Mouse (Mus musculus): ENCODE data around the gene Tmem267.
A peak's percentile ranks its signal among the peaks of the same experiment; 100 is the strongest.
"Not testable (repeated sequence)": the region's sequence is repeated elsewhere in the genome, so short reads cannot be mapped to it uniquely, and the experiment has no call there.

Tmem267 gene

DNA sequence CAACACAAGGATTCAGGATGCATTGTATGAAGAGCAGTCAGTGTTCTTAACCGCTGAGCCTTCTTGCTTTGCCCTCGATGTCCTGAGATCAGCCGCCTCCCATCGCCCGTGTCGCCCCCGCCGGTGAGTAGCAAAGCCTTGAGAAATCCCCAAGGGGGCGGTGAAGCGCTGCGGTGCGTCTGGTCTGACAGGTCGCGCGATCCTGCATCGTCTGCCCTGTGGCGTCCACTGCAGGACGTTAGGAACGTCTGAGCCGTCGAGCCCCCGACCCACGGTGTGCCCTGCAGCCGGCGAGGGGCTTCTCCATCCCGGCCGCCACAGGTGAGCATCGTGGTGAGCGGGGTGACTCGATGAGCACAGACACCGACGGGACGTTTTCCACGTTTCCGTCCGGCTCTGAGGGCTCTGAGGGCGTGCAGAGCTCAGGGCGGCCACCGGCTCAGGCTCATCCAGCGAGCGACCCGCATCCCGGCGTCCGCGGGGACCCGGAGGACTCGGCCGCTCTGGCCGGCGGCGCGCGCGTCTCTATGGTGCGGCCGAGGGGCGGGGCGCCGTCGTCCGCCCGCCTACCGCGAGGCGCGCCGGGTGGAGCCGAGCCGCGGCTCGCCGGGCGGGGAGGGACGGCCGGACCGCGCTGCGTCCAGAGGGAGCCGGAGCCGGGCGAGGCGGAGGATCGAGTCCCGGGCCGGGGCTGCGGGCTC lies at the start of gene Tmem267, which contains the start of gene 3110070M22Rik:
TSS of gene Tmem267 (plus strand) at position 160 of the 701 bp plus-strand sequence.
TSS of gene 3110070M22Rik (minus strand) at position 504 of the 701 bp plus-strand sequence.
- DNase-seq (ENCODE audit: low spot score in 2 of 2), result peak; percentile 69 to 84

DNA sequence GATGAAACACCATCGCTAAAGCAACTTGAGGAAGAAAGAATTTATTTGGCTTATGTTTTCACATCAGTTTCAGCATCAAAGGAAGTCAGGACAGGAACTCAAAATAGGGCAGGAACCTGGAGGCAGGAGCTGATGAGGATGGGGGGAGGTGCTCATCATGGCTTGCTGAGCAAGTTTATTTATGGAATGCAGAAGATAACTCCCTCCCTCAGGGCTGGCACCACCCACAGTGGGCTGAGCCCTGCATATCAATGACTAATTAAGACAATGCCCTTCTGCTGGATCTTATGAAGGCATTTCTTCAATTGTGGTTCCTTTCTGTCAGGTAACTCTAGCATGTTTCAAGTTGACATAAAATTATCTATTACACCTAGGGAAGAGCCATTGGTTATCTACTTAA lies 45.6 kb upstream of the Tmem267 start:
- DNase-seq (ENCODE audit: low spot score in 2 of 2), result no peak

DNA sequence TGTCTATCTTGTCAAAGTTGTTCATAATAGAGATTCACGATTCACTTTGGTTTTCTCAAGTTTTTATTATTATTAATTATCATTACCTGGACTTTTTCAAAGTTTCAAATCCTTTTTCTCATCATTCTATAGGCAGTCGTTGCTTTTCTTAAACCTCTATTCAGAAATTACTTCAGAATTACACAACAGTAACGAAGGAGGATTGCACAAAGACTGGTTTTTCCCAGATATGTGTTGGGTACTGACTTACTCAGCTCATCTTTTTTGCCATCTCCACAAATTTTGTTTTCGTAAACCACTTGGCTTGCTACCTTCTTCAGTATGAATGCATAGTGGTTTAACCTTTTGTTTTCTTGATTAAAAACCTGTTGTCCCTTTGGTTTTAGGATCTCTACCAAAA lies 34.3 kb upstream of the Tmem267 start:
- no peak for DNase-seq (ENCODE audit: low spot score in 2 of 2)

GRCm38 (mm10) chr13:119455082-119455481 lies 32.8 kb upstream of the Tmem267 start:
- DNase-seq (ENCODE audit: low spot score in 2 of 2), result no peak

DNA sequence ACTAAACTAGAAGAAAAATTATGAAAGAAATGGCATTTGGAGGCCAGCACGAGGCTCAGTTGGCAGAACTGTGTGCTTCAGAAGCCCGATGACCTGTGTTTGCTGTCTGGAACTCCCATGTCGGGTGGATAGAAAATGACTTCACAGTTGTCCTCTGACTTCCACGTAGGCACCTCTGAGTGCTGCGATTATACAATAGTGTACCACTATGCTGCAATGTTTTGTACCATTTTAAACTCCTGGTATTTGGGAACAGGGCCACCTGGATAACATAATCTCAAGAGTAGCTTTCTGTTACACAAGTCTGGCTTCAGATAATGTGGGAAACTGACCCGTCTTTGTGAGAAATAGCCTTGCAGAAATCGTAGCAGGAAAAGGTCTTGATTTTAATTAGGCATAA lies 31.5 kb upstream of the Tmem267 start:
- no peak for DNase-seq (ENCODE audit: low spot score in 2 of 2)

DNA sequence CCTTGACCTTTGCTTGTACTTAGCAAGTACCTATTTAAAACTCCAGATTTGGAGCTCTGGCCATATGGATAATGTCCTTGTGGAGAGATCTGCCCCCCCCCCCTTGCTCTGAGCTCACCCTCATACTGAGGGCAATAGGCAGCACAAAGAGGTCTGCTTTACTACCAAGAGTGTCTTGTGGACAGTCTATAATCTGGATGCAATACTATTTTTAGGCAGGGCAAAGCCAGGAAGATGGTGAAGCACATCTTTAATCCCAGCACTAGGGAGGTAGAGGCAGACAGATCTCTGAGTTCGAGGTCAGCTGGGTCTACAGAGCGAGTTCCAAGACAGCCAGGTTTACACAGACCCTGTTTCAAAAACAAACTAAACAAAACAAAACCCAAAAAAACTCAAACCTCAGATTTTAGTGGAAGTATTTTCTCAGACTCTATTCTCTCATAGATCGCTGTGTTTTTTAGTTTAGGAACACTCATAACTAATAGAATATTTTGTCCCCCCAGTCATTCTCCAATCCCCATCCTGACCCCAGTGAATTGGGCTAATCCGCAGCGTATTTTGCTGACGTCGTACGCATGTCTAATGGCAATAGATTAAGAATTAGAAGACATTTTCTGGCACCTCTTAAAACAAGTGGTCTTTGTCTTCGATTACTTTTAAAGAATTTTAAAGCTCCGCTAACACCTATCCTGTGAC lies 25.8 kb upstream of the Tmem267 start:
- DNase-seq (ENCODE audit: low spot score in 2 of 2), result no peak

DNA sequence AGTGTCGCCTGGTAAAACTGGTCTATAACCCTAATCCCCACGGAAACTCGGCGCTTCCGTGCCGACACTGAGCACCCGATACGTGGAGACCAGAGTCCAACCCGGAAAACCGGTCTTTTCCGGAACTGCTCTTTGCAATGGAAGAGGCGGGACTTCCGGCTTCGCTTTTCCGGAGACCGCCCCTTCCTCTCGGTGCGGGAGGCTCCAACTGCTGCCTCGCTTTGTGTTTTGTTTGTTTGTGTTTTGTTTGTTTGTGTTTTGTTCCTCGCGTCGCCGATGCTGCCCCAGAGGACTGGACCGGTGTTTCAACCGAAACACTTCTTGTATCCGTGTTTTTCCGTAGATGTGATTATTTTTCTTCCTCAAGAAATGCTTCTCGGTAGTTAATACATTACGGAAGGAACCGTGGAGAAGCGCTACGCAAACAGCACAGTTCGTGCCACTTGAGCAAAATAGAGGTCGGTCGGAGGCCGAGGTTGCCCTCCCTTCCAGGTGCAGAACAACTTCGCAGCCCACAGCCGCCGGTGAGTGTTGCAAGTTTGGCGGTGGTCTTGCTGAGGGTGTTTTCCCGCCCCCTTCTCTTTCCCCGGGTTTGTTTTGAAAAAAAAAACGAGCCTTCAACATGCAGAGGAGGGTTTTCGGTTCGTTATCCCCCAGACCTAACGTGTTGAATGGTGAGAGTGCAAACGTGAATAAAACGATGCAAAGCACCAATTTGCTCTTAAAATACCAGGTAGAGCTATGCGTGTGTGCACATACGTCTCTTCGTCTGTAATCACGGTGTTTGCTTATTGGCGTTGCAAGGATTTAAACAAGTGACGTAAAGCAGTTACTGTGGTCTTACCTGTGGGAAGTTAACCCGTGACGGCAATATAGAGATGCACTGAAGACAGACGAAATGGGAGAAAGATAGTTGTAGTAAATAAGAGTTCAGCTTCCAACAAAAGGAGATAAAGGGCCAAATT lies 25.0 kb upstream of the Tmem267 start, which contains the start of gene 4833420G17Rik:
TSS of gene 4833420G17Rik (plus strand) at position 173 of the 965 bp plus-strand sequence.
- peak; percentile 79 to 88 for DNase-seq (ENCODE audit: low spot score in 2 of 2)

DNA sequence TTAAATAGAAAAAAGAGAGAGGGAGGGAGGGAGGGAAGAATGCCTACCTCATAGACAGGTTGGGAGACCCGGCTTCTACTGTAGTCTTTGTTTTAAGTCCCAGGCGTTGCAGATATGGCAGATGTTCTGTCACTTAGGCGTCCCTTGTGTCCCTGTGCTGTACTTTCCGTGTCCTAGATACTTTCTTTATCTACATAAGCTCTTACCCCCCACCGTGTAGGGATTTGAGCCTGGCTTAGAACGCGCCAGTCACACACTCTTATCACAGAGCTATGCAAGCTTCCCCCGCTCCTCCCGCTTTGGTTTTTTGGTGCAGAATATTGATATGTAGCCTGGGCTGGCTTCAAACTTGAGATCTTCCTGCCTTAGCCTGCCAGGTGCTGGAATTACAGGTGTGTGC lies 11.2 kb upstream of the Tmem267 start:
- no peak for DNase-seq (ENCODE audit: low spot score in 2 of 2)

GRCm38 (mm10) chr13:119477789-119478188 lies 10.1 kb upstream of the Tmem267 start:
- DNase-seq (ENCODE audit: low spot score in 2 of 2), result no peak

- DNase-seq (ENCODE audit: low spot score in 2 of 2), result no peak
Measured at GRCm38 (mm10) chr13:119487354-119487753, 485 bp upstream of the Tmem267 start.

DNA sequence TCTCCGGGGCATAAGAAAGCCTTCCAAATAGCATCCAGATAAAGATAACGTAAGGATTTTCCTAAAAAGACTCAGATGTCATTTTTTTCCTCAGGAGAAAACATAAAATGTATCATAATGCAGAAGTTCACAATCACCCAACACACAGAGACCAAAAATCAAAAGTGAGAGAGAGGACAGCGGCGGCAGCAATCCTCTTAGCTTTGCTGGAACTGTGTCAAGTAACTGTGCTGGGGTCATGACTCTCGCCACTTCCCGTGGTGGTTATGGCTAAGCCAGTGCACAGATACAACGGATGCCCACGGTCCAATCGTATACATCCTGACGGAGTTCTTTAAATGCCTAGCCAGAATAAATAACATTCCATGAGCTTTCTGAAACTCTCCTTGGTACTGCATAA lies 4.2 kb downstream of the Tmem267 start:
- DNase-seq (ENCODE audit: low spot score in 2 of 2), result not testable (repeated sequence)

GRCm38 (mm10) chr13:119494938-119495337 lies 7.1 kb downstream of the Tmem267 start:
- not testable (repeated sequence) for DNase-seq (ENCODE audit: low spot score in 2 of 2)

- peak in 1 of 2 experiments; percentile 52 for DNase-seq (ENCODE audit: low spot score in 2 of 2)
Measured at GRCm38 (mm10) chr13:119596321-119597211, 108.7 kb downstream of the Tmem267 start.

DNA sequence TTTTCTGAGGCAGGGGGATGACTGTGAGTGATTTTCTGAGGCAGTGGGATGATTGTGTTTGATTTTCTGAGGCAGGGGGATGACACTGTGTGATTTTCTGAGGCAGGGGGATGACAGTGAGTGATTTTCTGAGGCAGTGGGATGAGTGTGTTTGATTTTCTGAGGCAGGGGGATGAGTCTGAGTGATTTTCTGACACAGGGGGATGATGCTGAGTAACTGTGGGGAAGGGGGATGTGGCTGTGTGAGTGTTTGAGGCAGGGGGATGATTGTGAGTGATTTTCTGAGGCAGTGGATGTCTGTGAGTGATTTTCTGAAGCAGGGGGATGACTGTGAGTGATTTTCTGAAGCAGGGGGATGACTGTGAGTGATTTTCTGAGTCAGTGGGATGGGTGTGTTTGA lies 110.6 kb downstream of the Tmem267 start:
- DNase-seq (ENCODE audit: low spot score in 2 of 2), result peak in 1 of 2 experiments; percentile 42

- peak in 1 of 2 experiments; percentile 44 for DNase-seq (ENCODE audit: low spot score in 2 of 2)
Measured at GRCm38 (mm10) chr13:119599066-119599465, 111.2 kb downstream of the Tmem267 start.

DNA sequence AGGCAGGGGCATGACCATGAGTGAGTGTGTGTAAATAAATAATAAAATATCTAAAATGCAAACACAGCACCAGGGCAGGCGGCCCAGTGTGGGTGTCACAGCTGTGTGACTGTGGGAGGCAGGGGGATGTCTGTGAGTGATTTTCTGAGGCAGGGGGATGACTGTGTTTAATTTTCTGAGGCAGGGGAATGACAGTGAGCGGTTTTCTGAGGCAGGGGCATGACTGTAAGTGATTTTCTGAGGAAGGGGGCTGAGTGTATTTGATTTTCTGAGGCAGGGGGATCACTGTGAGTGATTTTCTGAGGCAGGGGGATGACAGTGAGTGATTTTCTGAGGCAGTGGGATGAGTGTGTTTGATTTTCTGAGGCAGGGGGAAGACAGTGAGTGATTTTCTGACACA lies 111.7 kb downstream of the Tmem267 start:
- DNase-seq (ENCODE audit: low spot score in 2 of 2), result not testable (repeated sequence)

DNA sequence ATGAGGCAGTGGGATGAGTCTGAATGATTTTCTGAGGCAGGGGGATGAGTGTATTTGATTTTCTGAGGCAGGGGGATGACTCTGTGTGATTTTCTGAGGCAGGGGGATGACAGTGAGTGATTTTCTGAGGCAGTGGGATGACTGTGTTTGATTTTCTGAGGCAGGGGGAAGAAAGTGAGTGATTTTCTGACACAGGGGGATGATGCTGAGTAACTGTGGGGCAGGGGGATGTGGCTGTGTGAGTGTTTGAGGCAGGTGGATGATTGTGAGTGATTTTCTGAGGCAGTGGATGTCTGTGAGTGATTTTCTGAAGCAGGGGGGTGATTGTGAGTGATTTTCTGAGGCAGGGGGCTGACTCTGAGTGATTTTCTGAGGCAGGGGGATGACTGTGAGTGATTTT lies 112.3 kb downstream of the Tmem267 start:
- DNase-seq (ENCODE audit: low spot score in 2 of 2), result peak; percentile 55 to 78

- peak; percentile 30 to 41 for DNase-seq (ENCODE audit: low spot score in 2 of 2)
Measured at GRCm38 (mm10) chr13:119602688-119603331, 115.0 kb downstream of the Tmem267 start.

- DNase-seq (ENCODE audit: low spot score in 2 of 2), result not testable (repeated sequence)
Measured at GRCm38 (mm10) chr13:119603890-119604289, 116.1 kb downstream of the Tmem267 start.

DNA sequence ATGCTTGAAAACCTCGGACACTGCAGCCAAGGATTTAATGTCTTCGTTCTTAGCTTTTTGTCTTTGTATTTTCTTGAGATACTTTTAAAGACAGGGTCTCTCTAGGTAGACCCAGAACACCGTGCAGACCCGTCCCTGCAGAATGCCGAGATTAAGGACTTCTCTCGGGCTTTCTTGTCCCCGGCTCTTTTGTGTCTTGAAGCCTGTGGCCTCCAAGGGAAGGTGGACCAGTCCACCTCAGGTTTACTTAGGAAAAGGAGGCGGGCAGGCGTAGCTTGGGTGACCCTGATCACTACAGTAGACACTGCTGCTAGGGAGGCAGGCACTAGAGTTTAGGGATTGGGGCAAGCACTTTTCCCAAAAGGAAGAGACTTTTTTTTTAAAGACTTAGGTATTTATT lies 116.5 kb downstream of the Tmem267 start:
- not testable (repeated sequence) for DNase-seq (ENCODE audit: low spot score in 2 of 2)
